Mouse (Mus musculus) spleen, adult 18-20 months (tissue): ENCODE results near the gene Nop16.

Experiments
- DNase-seq, 2 experiments: peaks; one replicate each; pipeline ENCODE4 v3.0.0; 2022; ENCODE audit warnings: mixed read lengths in 2 of 2

The Nop16 gene

DNA sequence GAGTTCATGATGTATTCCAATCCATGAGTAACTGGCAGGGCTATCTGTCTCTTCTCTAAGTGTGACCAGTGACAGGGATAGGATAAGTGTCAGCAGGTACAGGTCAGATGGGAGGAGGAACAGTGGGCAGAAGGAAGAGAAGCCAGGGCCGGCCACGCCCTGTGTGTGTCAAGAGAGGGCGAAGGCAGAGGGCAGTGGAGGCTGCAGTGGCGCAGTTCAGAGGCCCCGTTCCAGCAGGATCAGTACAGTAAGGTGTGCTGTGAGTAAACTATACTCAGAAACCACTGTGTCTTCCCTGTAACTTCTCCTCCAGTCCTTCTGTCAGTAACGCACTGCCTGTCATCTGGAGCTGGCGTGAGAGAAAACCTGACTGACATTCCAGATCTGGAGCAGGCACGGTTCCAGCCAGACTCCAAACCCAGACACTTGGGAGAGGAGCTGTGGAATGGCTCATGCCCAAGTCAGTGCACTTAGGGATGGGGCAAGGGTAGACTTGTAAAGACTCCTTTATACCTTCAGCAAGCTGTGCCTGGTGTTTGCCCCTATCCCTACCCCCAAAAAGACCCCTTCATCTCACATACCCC, 6.3 kb upstream of the Nop16 start:
- DNase-seq, result no peak

DNA sequence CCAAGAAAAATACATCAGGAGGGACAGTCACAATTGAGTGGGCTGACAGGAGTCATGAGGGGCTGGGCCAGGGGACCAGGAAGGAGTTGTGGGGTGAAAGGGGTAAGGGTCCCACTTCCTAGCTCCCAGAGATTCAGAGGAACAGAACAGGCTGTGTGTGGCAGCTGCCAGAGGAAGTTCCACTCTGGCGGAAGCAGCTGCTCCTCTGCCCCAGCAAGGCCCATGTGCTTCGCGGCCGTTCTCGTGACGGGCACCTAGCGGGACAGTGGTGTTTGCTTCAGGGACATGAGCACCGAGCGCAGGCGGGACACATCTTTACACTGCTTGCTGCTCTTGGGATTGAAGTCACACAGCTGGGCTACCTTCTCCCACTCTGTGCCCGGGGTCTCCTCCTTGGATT, 3.7 kb upstream of the Nop16 start:
- DNase-seq, result no peak

DNA sequence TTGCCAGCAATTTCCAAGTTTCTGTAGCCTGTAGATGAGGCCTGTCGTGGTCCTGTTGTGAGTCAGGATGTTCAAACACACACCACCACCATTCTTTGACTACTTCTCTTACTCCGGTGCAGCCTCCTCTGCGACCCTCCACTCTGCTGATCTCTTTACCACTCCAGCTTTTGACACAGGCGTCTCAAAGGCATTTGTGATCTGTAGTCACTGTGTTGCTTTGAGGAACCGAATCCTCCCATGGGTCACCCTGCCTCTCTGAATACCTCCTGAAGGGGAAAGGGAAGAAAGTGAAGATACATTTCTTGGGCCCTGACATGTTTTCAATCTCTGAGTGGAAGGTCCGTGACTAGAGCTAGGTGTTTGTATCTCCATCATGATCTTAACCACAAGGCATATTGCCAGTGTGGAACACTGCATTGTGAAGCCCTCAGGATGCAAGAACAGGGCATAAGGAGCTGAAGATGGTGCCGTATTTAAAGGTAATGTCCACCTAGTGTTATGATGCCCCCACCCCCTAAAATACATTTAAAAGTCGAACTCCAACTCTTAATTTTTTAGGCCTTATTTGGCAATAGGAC, 2.0 kb upstream of the Nop16 start:
- DNase-seq, result no peak

DNA sequence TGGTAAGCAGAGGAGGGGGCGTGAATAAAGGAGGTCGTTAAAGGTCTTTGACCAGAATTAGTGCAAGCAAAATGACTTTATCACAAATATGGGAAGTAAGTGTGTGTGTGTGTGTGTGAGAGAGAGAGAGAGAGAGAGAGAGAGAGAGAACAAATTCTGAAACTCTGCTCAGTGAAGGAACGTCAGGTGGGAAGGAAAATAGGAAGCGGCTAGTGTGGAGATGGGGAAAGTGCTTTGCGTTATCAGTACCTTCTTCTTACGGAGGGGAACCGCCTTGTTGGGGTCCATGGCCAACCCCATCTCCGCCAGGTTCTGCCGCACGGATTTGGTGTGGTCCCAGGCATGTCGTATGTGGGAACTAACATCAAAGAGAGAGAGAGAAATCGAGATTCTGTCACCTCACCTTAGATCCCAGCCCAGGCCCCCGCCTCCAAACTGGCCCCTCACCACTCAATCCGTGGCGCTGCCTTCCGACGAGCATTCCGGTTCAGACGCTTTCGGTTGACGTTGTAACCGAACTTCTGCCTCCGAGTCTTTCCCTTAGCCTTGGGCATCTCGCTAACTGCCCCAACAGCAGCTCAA, 385 bp downstream of the Nop16 start:
- no peak for DNase-seq

DNA sequence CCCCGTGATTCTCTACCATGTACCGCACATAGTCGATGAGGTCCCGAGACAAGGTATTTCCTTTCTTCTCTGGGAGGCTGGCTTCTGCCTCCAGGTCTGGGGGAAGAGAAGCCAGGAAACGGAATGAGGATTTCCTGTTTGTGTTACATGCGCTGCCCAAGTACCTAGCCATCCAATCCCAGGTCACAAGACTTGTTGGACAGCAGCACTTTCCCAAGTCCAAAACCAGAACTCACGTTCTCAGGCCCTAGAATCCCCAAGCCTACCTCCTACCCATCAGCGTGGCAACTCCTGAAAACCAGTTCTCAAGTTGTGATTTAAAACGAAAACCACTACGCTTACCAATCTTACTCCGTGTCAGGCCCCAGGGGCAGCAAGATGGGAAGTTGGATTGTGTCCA, 4.1 kb downstream of the Nop16 start:
- no peak for DNase-seq

DNA sequence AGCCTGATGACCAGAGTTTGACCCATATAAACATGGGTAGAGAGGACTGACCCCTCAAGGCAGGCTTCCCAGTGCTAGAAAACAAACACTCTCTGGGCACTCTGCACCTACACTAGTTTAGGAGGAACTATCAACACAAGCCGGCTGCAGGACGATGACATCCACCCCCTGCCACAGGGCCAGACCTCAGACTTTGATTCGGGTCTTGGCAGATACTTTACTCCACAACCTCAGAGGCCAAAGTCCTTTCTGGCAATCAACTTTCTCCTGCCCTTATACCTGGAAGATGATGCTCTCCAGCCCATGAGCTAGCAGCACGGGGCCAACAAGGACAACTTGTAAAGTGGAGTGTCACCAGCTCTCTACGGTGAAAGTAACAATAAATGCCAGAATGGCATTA, 7.0 kb downstream of the Nop16 start:
- DNase-seq, result no peak

DNA sequence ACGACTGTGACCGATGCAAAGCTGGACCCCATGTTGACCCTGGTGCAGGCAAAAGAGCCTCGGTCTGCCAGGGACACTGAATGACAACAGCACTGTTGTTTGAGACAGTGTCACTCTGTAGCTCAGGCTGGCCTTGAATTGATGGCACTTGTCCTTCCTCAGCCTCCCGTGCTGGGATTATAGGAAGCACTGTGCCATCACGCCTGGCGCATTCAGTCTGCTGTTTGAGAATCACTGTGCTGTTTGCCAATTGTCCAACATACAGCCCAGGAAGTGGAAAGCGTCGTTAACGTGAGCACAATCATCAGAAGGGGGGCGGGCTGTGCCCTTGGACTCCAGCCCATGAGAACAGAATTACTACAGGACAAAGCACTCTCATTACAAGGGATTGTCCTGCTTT, 7.8 kb downstream of the Nop16 start:
- DNase-seq, result no peak

DNA sequence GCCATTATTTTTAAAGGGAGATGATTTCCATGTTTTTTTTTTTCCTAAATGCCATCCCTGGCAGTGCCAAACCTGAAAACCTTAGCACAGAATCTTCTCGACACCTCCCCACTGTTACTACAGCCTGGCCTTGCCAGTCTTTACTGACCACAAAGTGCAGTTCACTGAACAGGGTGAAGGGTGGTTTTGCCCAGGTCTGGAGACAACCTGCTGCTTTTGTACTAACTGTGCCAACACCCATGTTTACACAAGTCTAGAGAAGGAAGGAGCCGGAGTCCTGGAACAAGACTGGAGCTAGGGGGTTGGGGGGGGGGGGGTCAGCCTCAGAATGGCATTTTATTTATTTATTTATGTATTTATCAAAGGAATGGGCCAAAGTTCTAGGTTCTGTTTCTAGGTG, 8.5 kb downstream of the Nop16 start:
- DNase-seq, result no peak

DNA sequence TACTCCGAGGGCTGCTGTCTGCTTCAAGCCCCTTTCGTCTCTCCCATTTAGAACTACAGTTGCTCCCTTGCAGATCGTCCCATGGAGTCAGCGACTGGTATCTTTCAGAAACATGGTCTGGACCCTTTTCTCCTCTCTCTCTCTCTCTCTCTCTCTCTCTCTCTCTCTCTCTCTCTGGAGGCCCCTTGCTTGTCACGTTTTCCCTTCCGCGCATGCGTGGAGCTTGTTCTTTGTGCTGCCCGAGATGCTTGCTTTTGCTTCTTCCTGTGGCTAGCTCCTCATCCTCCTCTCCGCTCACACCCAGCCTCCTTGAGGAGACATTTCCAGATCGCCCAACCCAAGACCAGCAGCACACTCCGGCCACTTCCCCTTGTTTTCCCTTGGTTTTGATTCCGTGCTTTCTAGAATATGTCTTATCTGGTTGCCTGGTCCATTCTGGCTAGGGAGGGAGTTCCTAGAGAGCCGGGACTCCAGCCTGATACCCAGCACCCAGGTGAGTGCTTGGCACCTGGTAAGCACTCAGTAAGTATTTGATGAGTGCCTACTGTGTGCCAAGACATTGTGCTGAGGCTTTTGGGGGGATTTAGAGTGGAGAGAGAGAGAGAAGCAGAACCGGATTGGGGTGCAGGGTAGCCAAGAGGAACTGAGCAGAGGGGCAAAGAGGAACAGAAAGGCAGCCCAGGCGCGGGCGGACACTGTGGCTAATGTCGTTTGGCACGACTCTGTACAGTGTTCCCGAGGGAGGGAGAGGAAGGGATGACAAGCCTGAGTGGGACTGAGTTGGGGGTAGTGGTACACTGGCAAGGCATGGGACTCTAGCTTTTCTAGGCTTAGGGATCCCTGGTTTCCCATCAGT, 12.0 kb downstream of the Nop16 start:
- peak; percentile 41 to 50 for DNase-seq

DNA sequence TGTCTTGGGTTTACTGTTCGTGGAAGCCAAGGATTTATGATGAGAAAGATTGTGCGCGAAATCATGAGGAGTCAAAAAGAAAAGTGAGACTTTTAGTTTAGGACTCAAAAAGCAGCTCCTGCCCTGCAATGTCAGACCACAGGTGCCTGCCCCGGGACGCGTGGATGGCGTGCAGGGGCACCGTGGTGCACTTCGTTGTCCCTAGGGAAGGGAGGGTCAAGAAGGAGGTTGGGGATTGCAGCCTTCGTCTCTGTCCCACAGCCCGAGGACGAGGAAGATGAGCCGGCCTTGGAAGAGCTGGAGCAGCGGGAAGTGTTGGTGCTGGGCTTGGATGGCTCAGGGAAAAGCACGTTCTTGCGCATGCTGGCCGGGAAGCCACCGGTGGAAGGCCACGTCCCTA, 14.4 kb downstream of the Nop16 start:
- DNase-seq, result peak in 1 of 2 experiments; percentile 12

DNA sequence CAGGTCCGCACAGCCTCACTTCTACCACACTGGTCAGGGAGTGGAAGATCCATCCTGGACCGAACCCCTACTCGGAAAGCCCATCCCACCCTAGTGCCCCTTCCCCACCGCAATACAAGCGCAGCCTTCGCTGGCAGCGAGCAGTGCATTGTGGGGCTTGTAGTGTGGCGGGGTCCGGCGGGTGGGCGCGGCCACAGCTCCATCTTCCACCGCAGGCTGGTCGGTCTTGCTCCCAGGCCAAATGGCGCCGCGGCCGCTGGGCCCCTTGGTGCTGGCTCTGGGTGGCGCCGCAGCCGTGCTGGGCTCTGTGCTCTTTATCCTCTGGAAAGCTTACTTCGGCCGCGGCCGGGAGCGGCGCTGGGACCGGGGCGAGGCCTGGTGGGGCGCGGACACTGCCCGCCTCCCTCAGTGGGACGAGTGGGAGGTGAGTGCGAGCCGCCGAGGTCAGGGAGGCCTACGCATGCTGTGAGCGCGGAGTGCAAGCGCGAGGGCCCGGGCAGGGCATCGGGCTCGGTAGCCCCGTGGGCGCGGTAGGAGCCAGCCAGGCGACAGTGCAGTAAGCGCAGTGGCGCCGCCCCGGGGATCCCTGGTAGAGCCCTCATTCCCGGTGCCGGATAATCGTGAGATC, 14.9 kb downstream of the Nop16 start, which contains the start of gene Arl10:
Gene Arl10 (plus strand): TSS at position 162 of the 628 bp plus-strand sequence.
- DNase-seq, result peak; percentile 49 to 71

DNA sequence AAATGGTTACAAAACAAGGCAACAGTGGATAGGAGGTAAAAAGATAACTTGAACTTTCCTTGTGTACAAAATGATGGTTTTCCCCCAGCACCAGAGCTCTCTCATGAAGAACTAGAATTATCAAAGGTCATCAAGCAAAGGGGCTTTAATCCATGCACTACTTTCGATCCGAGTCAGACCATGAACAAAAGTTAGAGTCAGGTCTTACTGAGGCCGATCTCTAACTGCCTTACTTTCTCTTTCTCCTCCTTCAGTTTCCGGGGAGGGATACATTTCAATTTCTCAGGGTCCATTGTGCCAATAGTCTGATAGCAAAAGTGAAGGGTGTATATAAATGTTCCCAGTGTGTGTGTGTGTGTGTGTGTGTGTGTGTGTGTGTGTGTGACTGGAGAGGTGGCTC, 17.3 kb downstream of the Nop16 start:
- no peak for DNase-seq

DNA sequence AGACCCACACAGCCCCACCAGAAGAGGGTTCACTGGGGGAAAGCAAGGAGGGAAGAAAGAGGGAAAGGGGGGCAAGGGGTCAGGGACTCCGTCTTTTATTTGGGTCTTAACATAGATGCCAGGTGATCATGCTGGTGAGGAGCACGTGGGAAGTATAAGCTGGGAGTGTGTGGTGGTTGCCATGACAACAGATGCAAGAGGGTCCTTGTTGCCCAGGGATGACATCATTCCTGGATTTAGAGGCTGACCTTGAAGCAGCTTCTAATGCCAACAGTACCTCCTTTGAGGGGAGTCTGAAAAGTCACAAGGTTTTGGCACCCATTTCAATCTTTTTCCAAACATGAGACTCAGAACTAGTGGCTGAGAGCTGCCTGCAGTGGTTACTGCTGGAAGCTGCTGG, 18.3 kb downstream of the Nop16 start:
- no peak for DNase-seq

DNA sequence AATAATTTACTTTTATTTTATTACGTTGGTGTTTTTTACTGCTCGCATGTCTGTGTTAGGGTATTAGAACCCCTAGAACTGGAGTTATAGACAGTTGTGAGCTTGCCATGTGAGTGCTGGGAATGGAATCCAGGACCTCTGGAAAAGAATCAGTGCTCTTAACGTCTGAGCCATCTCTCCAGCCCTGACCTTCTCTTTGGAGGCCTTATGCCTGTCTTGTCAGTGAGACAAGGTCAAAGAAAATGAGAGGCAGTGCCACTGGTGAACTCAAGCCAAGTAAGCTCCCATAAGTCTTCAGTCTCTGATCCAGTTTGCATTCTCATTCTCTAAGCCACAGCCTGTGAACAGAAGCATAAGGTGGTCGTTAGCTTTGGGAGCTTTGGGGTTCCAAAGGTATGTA, 19.2 kb downstream of the Nop16 start:
- no peak for DNase-seq

DNA sequence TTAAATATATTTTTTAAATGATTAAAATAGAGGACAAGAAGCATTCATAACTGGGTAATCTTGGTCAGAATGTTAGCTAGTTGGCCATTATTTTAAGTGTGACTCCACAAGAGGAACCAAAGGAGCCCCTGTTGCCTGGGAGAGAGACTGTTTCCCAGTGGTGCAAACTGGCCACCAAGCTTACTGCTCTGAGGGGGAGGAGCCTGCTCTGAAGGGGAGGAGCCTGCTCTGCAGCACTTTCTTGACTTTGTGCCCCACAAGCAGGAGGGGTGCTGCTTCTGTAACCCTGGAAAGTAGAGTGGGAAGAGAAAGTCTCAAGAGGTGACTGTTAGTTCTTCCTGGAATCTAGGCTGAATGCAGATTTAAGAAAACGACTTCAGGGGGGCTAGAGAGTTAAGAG, 20.6 kb downstream of the Nop16 start:
- no peak for DNase-seq

DNA sequence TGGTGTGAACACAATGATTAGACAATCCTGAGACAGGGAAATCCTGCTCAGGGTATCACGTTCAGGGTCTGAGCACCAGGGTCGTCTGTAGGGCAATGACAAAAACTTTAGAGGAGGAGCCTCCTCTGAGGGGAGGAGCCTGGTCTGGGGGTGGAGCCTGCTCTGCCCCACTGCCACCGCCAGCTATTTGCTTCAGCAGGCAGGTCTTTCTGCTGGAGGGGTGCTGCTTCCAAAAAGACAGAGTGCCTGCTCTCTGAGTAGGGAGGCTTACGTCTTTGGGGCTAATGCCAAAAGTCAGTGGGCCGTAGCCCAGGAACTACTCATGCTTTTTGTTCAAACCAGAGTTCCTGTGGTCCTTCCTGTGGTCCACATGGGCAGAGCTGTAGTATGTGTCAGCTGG, 21.5 kb downstream of the Nop16 start:
- DNase-seq, result no peak

DNA sequence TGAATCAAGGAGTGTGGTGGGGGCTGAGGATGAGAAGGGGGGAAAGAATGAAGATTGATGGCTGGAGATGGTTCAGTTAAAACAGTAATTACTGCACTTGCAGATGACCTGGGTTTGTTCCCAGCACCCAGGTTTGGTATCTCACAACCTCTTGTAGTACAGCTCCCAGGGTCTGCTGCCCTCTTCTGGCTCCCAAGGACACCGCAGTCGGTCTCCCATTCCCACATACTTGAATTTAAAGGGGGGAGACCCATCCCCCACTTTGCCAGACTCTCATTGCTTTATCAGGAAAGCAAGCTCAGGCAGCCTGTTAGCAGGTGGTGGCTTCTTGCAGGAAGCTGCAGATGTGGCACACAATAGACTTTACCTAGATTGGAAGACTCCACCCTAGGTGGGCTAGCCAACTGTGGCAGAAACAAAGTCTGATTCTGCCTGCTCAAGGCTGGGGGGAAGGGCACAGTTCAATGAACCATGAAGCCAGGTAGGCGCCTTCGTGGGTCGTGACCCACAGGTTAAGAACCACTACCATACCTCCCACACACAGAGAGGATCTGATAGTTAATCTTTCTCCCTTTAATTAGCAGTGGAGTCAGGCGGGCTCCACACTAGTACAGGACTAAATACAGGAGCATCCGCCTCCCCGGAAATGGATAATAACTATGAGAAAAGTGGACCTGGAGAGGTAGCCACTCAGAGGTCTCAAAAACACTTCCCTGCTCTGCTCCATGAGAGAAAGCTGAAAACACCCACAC, 24.1 kb downstream of the Nop16 start:
- peak; percentile 40 to 57 for DNase-seq

DNA sequence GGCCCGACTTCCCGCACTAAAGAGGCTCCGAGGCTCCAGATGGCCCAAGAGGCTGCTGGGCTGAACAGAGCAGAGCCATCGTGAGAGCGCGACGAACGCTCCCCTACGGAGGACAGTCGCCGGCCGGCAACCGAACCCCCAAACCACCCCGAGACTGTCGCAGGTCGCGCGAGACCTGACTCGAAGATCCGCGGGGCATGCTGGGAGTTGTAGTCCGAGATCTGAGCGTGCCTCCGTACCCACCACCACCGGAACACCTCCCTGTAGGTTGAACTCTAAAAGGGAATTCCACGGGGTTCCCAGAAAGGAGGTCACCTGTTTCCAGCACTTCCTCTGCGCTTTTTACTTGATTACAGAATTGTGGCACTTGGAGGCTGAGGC, 24.7 kb downstream of the Nop16 start, which contains the start of gene 4833439L19Rik:
Gene 4833439L19Rik (minus strand): TSS at position 235 of the 381 bp plus-strand sequence.
- DNase-seq, result peak; percentile 89 to 97

DNA sequence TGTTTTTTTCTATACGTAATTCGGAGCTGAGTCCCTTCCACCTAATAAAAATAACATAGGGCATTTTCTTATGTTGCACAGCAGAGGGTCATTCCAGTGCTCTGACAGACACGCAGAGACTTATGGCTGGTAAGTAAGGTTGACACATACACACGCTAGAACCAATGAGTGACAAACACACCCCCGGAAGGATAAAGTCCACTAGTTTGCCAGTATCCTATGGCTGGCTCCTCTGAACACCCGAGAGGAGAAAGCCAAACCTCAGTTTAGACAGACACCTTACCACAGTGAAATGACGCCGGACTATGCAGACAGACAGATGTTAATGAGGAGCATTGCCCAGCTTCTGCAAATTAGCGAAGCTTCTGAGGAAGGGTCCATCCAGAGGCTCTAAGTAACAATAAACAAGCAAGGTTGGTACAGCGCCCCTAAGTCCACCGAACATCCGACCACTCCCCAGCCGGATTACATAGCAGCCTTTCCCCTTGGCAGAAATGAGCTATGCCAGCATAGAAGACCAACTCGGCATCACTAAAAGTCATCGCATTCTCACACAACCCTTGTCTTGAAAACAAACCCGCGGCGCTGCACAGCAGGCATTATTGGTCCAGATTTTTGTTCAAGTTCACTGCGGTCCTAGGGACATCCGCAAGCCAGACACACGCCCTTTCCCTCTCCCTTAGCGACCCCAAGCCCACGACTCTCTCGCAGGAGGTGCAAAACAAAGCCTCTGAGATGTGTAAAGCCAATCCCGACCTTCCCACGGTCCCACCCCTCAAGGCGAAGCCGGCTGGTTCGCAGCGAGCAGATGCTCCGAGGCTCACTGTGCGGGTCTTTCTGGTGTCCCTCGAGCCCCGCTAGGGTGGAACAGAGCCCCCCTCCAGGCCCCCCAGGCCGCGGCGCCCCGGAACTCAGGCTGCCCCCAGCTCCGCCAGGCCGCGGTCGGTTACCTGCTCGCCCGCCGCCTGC, 25.4 kb downstream of the Nop16 start:
- DNase-seq, result peak in 1 of 2 experiments; percentile 16

DNA sequence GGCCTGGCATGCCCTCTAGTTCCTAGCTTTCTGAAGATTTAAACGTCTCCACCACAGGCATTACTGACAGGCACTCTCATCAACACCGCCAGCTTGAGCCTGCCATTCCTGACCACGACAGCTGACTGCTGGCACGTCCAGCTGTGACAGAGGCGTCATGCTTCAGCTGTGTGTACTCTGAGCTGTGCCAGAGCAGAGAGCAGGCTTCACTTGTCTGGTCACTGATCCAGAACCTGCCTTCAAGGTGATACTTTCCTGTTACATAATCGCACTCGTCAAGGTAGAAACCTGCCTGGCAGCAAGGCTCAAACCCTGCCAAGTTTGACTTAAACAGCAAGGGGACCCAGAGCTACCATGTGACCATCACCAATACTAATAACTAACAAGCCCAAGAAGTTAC, 27.3 kb downstream of the Nop16 start:
- DNase-seq, result no peak

DNA sequence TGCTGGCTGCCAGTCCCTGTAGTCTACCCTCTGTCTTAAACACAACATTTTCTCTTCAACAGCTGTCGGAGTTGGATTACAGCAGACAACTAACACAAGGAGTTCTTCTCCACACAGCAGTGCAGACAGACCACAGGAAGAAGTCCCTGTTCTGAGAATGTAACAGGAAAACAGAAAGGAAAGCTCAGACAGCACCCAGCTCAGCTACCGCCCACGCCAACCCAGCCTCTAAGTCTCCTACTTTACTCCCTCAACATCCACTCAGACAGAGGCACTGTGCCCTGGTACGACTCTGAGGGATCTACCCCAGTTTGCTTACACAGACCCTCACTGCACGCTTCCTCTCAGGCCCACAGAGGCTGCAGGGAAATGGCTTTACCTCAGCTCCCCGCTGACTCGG, 29.3 kb downstream of the Nop16 start:
- no peak for DNase-seq
